Mouse (Mus musculus) embryonic stem cell, embryonic (primary cell): Measurements from ENCODE around the gene Slc35b1.

Experiments used
- CTCF ChIA-PET, 4 experiments: fragments of 300-600 bp in 2 of 4; fragments of 350-600 bp in 2 of 4; sonication (Branson Sonifier 250); formaldehyde crosslinking; loops; one replicate each; lab custom pipeline; 2022; ENCODE audit warnings: inconsistent platforms in 2 of 4; lab: Charles Lee
- POLR2A ChIA-PET, 4 experiments: fragments of 300-600 bp in 2 of 4; fragments of 350-600 bp in 2 of 4; sonication (Branson Sonifier 250); formaldehyde crosslinking; loops; one replicate each; lab custom pipeline; 2022; ENCODE audit warnings: antibody characterized with exemption in 4 of 4, inconsistent platforms in 1 of 4; lab: Charles Lee

Slc35b1 gene

GRCm38 (mm10) chr11:95384319-95384972 lies at the start of gene Slc35b1:
Gene Slc35b1, plus strand, starts transcription at chr11:95384692.
- CTCF ChIA-PET = interaction anchor here (0.5 to 7.8 kb wide), 52 partner anchors 8 to 979 kb away, joined by 3 to 81 read pairs (median 4); partner anchors contain the start of genes Spop (in 2 of the 4), Nxph3 (in 1 of the 4) and Ppp1r9b (in 1 of the 4)
- POLR2A ChIA-PET = interaction anchor here (0.6 to 3.5 kb wide), 85 partner anchors 8 to 1441 kb away, joined by 3 to 56 read pairs (median 4); partner anchors contain the start of genes Kat7 (in 4 of the 4), Spop (in 3 of the 4), Atp5g1 (in 1 of the 4) and Fam117a (in 1 of the 4)

- POLR2A ChIA-PET = interaction anchor here (0.6 to 26.1 kb wide), 20 partner anchors 9 to 437 kb away, joined by 3 to 401 read pairs (median 6); partner anchors contain the start of genes Kat7 (in 3 of the 4), Nxph3 (in 1 of the 4), Phb (in 1 of the 4) and Slc35b1 (in 1 of the 4)
- CTCF ChIA-PET = interaction anchor here in 3 of 4 experiments (0.5 to 0.6 kb wide), 4 partner anchors 11 to 48 kb away, joined by 3 to 7 read pairs (median 6); no protein-coding TSS in a partner anchor
Measured at GRCm38 (mm10) chr11:95336568-95337128, 47.8 kb upstream of the Slc35b1 start, which contains the start of gene Fam117a. Gene Fam117a, plus strand, starts transcription at chr11:95337018.

GRCm38 (mm10) chr11:95337129-95337813 lies 47.2 kb upstream of the Slc35b1 start:
- CTCF ChIA-PET = interaction anchor here in 1 of 4 experiments (0.6 kb wide), 1 partner anchor 190 kb away, joined by 6 read pairs; no protein-coding TSS in a partner anchor
- POLR2A ChIA-PET = interaction anchor here (0.5 to 26.1 kb wide), 32 partner anchors 9 to 920 kb away, joined by 3 to 401 read pairs (median 4); partner anchors contain the start of genes Kat7 (in 3 of the 4), Spop (in 2 of the 4), Nxph3 (in 1 of the 4) and Phb (in 1 of the 4)

DNA sequence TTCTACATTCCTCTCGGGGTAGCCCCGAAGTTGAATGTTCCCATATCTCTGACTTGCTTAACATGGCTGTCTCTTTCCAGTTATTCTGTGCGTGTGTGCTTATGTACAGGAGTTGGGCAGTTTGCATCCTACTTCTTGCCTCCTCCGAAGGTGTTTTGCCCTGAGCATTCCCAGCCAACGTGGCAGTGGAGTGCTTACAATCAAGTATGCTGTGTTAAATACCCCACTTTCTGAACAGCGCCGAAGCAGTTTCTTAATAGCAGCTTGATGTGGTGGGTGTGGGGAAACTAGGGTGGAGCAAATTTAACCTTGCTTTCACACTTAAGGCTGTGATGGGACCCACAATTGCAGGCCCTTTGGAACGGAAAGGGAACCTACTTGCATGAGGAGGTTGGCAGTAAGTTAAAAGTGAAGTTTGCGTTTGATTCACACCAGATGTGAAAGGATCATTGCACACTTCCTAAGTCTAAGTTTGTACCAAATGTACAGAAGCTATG lies 46.6 kb upstream of the Slc35b1 start:
- ChIA-PET CTCF (interaction anchor here in 1 of 4 experiments (0.6 kb wide), 1 partner anchor 190 kb away, joined by 6 read pairs; no protein-coding TSS in a partner anchor), POLR2A (interaction anchor here (0.5 to 26.1 kb wide), 30 partner anchors 8 to 920 kb away, joined by 3 to 401 read pairs (median 3); partner anchors contain the start of genes Kat7 (in 3 of the 4), Spop (in 2 of the 4), Nxph3 (in 1 of the 4) and Slc35b1 (in 1 of the 4))

DNA sequence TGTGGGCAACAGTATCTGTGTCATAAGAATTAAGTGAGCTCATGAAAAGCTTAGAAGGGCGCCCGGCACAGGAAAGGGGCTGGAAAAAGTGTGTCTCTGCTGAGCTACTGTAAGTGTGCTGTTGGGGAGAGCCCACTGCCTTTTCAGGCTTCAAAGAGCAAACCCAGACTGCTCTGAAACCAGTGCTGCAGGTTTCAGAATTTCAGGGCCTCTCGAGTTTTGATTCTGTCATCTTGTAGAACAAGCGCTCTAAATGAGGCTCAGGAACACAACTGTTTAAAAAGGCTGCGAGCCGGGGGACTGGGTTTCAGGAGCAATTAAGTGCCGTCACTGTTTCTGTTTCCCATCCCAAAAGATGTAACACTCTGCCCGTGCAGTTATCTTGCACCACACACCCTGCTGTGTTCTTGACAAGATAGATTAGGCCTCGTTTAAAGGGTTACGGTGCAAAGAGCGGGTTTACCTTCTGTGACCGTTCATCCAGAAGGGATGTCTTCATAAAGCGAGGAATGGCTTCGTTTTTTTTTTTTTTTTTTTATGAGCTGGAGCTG lies 44.9 kb upstream of the Slc35b1 start:
- POLR2A ChIA-PET = interaction anchor here (0.6 to 26.1 kb wide), 19 partner anchors 11 to 866 kb away, joined by 3 to 401 read pairs (median 4); partner anchors contain the start of genes Kat7 (in 2 of the 4), Ngfr (in 1 of the 4) and Slc35b1 (in 1 of the 4)
- CTCF ChIA-PET = interaction anchor here in 3 of 4 experiments (0.5 to 0.6 kb wide), 6 partner anchors 16 to 349 kb away, joined by 3 to 4 read pairs (median 3); partner anchors contain the start of genes Ppp1r9b (in 1 of the 3) and Slc35b1 (in 1 of the 3)

DNA sequence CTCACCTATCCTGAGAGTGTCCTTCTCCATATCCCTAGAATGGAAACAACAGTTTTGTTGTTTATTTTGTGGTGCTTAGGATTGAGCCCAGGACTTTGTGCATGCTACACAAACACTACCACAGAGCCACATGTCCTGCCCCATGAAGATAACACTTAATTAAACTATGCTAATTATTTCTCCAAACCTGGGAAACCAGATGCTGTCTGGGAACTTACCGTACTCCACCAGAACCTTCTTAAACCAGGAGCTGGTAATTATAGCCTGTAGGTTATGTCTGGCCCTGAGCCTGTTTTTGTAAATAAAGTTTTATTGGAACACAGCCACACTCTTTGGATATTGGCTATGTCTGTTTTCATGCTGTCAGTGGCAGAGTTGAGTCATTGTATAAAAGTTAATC lies 44.2 kb upstream of the Slc35b1 start:
- CTCF ChIA-PET = interaction anchor here in 2 of 4 experiments (0.6 to 1.0 kb wide), 4 partner anchors 44 to 336 kb away, joined by 3 read pairs; partner anchors contain the start of gene Slc35b1 (in 1 of the 2)
- POLR2A ChIA-PET = interaction anchor here in 3 of 4 experiments (0.6 to 26.1 kb wide), 22 partner anchors 10 to 867 kb away, joined by 3 to 401 read pairs (median 5); partner anchors contain the start of genes Kat7 (in 2 of the 3) and Slc35b1 (in 2 of the 3)

DNA sequence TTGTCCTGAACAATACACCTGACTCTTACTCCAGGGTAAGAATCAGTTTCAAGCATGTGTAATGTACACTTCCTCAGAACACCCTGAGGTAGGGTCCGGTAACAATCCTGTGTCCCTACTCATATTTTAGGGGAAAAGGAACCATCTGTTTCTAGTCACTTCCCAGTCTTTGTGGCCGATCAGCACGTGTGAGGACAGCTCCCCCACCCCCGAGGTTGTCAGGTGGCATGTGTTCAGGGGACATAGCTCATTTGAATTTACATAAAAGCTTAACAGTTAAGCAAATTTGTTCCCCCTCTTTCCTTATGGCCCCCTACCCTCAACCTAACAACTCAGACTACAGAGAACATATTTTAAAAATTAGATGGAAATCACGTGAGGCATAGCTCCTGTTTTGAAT lies 43.8 kb upstream of the Slc35b1 start:
- ChIA-PET POLR2A (interaction anchor here (0.6 to 26.1 kb wide), 23 partner anchors 9 to 427 kb away, joined by 3 to 401 read pairs (median 5); partner anchors contain the start of genes Kat7 (in 2 of the 4) and Slc35b1 (in 2 of the 4)), CTCF (interaction anchor here in 1 of 4 experiments (0.6 to 1.0 kb wide), 3 partner anchors 62 to 180 kb away, joined by 3 to 5 read pairs (median 3); no protein-coding TSS in a partner anchor)

DNA sequence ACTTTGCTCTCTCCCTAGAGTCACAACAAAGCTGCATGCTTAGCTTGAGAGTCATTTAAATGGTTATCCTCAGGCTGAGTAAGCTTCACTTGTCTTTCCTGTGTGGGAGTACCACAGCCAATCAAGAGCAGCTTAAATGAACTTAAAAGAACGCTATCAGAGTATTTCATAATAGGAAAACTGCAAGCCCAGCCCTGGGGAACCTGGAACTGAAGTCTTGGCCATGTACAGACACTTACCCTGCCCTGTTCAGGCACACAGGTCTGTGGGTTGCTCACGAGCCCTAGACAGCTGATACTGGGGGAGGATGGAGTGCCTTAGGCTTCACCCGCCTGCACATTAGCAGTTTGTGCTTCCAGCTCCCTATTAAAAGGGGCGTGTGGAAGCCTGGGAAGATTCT lies 41.3 kb upstream of the Slc35b1 start:
- CTCF ChIA-PET = interaction anchor here in 3 of 4 experiments (0.6 to 1.2 kb wide), 4 partner anchors 84 to 178 kb away, joined by 3 to 5 read pairs (median 4); no protein-coding TSS in a partner anchor

DNA sequence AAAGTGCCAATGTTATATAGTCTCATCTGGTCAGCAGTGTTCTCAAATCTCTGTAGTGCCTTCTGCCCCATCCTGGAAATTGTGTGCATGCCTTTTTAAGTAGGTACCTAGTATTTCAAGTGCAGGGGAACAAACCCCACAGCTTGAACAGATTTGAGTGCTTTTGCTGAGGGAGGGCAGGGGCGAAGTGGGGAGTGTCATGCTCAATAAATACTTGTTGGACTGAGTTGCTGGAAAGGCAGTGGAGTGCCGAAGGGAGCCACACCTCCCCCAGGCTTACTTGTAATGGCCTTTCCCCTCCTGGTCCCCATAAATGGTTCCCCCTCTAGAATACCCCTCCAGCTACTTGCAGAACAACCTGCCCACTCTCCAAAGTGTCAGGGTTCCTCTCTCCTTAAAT lies 40.3 kb upstream of the Slc35b1 start:
- POLR2A ChIA-PET = interaction anchor here in 2 of 4 experiments (1.0 to 26.1 kb wide), 6 partner anchors 8 to 171 kb away, joined by 3 to 401 read pairs (median 6); partner anchors contain the start of gene Kat7 (in 1 of the 2)
- CTCF ChIA-PET = interaction anchor here in 2 of 4 experiments (1.0 to 1.2 kb wide), 3 partner anchors 85 to 177 kb away, joined by 3 to 4 read pairs (median 4); no protein-coding TSS in a partner anchor

More for the DNA sequence above, 41.3 kb upstream of the Slc35b1 start:
- POLR2A ChIA-PET = interaction anchor here in 3 of 4 experiments (0.5 to 26.1 kb wide), 14 partner anchors 7 to 42 kb away, joined by 3 to 401 read pairs (median 4); partner anchors contain the start of genes Kat7 (in 2 of the 3) and Slc35b1 (in 2 of the 3)

DNA sequence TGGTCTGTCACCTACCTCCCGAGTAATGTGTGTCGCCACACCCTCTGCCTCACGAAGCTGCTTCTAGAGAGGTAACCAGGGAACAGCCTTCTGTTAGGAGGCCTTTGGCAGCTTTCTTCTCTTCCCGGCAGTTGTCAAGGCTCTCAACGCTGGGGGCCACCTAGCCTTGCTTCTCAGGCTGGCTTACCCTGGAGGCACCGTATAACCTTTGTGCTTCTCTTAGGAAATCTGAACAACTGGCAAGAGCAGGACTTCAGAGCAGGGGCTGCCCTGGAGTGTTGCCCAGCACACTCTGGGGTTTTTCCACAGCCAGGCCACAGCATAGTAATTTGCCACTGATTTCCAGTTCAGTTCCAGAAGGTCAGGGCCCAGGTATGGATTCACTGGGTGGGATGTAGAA lies 34.2 kb upstream of the Slc35b1 start:
- CTCF ChIA-PET = interaction anchor here in 3 of 4 experiments (0.6 to 1.2 kb wide), 3 partner anchors 159 to 270 kb away, joined by 3 to 7 read pairs (median 4); no protein-coding TSS in a partner anchor
- POLR2A ChIA-PET = interaction anchor here (0.7 to 3.5 kb wide), 21 partner anchors 9 to 196 kb away, joined by 3 to 14 read pairs (median 3); partner anchors contain the start of genes Kat7 (in 2 of the 4) and Fam117a (in 1 of the 4)

DNA sequence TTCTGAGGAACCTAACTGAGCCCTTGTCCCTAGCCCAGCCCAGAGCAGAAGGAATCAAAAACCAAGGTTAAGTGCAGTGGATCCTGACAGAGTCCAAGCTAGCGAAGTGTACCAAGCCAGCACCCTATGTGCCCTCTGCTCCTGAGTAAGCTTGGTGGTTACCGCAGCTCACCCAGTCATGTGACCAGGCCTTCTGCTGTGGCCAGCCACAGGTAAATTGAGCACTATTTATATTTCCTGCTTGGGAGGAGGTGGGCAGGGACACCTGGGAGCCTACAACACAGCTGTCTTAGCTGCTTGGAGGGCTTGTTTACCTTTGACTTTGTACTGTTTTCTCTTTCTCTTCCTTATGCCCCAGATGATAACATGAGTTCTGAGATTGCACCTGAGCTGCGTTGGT lies 33.5 kb upstream of the Slc35b1 start:
- ChIA-PET POLR2A (interaction anchor here (0.6 to 3.5 kb wide), 14 partner anchors 9 to 195 kb away, joined by 3 to 14 read pairs (median 4); partner anchors contain the start of genes Kat7 (in 3 of the 4) and Fam117a (in 1 of the 4)), CTCF (interaction anchor here in 3 of 4 experiments (0.6 to 0.7 kb wide), 3 partner anchors 39 to 269 kb away, joined by 3 to 7 read pairs (median 3); no protein-coding TSS in a partner anchor)

DNA sequence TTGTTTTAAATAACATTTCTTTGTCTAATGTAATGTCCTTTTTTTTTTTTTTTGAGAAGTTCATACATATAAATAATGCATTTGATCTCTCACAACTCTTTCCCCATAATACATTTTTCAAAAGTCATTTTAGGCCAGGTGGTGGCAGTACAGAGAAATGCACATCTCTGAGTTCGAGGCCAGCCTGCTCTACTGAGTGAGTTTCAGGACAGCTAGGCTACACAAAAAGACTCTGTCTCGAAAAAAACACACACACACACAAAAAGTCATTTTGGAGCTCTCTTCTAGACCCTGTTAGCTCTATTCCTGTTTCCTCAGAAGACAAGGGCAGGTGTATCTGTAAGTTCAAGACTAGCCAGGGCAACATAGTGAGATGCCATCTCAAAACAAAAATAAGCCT lies 31.8 kb upstream of the Slc35b1 start:
- ChIA-PET POLR2A (interaction anchor here in 3 of 4 experiments (0.6 to 3.3 kb wide), 10 partner anchors 9 to 723 kb away, joined by 3 to 12 read pairs (median 4); no protein-coding TSS in a partner anchor), CTCF (no interaction called here)

GRCm38 (mm10) chr11:95353226-95353625 lies 31.3 kb upstream of the Slc35b1 start:
- CTCF ChIA-PET = no interaction called here
- POLR2A ChIA-PET = interaction anchor here in 3 of 4 experiments (0.7 to 1.9 kb wide), 4 partner anchors 10 to 723 kb away, joined by 3 to 7 read pairs (median 5); no protein-coding TSS in a partner anchor

DNA sequence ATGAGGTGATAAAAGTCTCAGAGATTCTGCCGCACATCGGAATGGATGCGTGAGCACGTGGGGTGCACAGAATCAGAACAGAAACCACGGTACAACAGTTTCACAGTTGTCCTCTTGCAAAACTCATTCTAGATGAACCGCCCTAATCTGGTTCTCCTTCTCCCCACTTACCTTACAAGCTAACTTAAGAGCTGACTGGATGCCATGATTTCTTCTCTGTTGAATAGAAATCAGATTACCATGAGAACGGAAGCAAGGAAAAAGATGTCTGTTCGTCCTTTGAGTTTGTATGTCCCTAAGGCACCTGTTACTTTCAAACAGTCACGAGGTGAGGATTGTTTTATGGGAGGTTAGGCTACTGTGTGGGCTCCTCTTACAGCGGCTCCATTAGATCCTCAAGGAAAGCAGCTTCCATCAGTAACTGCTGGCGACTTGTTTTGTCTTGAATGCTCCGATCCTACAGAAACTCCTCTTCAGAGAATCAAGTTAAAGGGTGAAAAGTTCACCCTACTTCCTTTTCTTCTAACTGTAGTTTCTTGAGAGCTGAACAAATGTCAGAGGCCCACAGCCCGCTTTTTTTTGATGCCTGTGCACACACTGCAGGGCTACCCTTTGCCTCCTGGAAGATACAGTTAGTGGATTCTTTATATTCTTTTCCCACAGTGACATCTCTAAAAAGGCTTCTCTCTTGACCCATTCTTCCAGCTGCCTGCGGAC lies 30.1 kb upstream of the Slc35b1 start:
- ChIA-PET POLR2A (interaction anchor here in 3 of 4 experiments (0.5 to 3.1 kb wide), 20 partner anchors 12 to 170 kb away, joined by 3 to 22 read pairs (median 4); partner anchors contain the start of genes Kat7 (in 1 of the 3) and Slc35b1 (in 1 of the 3)), CTCF (interaction anchor here in 2 of 4 experiments (1.6 to 1.8 kb wide), 2 partner anchors 96 kb away, joined by 5 read pairs; no protein-coding TSS in a partner anchor)
